Mouse (Mus musculus): ENCODE data around the gene Fam76a.

Fam76a gene

DNA sequence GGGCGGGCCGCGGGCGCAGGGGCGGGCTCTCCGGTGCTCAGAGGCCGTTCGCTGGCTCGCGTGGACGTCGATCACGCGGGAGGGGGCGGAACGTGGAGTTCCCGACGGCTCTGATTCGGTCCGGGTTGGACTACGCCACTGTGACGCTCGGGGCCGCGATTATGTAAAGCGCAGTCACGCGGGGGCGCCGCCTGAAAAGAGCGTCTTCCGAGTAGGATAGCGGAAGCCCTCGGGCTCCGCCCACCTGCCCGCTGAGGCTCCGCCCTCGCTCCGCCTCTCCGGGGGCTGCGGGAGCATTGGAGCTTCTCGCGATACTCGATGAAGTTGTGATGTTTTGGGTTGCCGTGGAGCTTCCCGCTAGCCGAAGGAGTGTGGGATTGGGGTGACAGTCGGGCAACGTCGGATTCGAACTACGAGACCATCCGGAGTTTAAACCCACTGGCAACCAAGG is at the start of gene Fam76a:
TSS of gene Fam76a (minus strand) at position 1 of the 451 bp plus-strand sequence.
- peak; percentile 99 to 100 for DNase-seq (ENCODE audit: low spot score in 2 of 2)

DNA sequence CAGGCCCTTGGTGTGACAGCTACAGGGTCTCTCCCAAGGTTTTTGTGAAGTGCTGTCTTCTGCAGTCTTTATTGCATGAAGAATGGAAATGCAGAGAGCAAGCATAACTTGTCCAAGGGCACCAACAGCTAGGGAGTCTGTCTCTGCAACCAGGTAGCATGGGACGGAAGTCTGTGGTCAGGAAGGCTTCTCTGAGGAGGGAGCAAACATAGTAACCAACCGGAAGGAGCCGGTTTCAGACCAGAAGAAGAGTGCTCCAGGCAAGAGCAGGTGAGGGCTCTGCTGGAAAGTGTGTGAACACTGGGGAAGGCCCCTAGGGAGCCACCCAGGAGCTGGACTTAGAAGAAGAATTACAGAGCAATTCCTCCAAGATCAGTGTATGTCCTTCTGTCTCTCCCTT is 49.7 kb upstream of the Fam76a start:
- DNase-seq (ENCODE audit: low spot score in 2 of 2) = no peak

- DNase-seq (ENCODE audit: low spot score in 2 of 2) = no peak
These were observed 49.2 kb upstream of the Fam76a start for GRCm38 (mm10) chr4:132971601-132972000.

DNA sequence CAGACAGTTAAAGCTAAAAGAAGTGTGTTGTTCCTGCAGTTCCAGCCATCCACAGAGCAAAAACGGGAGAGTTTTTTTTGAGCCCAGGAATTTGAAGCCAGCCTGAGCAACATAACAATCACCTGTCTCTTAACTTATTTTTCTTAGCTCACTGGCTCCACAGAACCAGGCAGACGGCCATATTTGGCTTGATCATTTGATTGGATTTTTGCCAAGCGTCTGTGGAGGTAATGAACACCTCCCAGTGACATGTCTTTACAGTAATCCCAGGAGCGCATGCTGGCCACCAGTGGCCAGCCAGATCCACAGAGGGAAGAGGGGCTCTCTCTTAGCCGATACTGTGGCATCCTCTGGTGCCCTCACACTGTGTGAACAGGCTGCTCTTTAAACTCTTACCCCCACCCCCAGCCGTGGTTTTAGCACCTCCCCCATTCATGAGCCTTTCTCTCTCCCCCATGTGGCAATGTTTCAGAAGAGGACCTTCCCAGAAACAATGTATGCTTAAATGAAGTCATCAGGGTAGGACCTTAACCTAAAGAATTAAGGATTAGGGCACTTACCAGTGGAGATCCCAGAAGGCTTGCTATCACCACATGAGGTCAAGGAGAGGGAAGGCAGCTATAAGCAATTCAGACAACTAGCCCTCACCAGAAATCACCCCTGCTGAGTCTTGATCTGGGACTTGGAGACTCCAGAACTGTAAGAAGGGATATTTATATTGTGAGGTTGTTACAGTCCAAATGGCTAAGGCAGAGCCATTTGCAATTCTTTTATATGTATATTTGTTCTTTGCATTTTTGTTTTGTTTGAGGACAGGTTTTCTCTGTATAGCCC is 46.0 kb upstream of the Fam76a start:
- DNase-seq (ENCODE audit: low spot score in 2 of 2) = no peak

DNA sequence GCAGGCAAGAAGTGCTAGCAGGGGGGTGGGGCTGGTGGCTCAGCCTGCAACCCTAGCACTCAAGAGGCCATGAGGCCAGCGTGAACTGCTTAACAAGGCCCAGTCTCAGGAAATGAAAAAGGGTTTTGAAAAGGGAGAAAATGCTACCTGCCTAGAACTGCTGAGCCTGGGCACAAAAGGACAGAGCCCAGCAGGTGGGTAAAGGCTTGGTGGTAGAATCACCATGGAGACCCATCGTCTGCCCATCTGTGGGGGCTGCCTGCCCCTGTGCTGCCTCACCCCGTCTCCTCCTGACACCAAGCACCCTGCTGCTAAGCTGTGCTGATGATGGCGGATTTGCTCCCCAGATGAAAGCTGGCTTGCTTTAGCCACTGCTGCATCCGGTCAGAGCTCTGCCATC is 42.1 kb upstream of the Fam76a start:
- DNase-seq (ENCODE audit: low spot score in 2 of 2) = no peak

DNA sequence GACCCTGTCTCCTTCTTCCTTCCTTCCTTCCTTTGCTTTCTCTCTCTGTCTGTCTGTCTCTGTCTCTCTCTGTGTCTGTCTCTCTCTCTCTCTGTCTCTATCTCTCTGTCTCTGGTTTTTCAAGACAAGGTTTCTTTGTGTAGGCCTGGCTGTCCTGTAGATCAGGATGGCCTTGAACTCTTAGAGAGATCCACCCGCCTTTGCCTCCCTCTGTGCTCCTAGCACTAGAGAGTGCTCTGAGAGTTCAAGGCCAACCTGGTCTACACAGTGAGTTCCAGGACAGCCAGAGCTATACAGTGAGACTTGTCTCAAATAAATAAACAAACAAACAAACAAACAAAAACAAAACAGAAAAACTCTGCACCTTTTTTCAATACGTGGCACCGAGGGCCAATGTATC is 41.7 kb upstream of the Fam76a start:
- DNase-seq (ENCODE audit: low spot score in 2 of 2) = no peak

- no peak for DNase-seq (ENCODE audit: low spot score in 2 of 2)
These were observed 41.1 kb upstream of the Fam76a start for GRCm38 (mm10) chr4:132963436-132963835.

DNA sequence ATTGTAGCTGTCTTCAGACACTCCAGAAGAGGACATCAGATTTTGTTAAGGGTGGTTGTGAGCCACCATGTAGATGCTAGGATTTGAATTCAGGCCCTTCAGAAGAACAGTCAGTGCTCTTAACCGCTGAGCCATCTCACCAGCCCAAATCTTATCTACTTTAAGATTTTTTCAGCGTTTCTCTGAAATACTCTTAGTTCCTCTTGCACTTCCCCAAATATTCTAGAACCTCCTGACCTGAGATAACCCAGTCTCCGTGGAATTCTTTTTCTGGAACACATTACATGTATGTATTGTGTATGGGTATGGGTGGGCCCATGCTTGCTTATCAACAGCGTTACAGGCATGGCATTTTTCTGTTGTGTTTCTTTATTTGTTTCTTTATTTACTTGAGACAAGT is 40.3 kb upstream of the Fam76a start:
- no peak for DNase-seq (ENCODE audit: low spot score in 2 of 2)

DNA sequence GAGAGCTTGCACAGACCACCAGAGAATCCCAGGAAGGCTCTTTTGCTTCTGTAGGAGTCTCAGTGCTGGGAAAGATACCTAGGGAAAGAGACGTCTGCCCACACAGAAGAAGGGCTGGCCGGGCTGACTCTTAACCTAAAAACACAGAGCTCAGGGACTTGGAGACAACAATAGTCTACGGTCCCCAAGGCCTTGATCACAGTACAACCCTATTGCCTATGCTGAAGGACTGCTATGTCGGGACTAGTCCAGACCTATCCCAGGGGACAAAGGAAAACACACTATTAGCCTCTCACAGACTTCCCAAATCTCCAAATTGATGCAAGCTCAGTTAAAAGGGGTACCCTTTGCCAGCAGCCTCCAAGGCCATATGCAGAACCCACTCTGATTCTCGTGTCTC is 39.5 kb upstream of the Fam76a start:
- no peak for DNase-seq (ENCODE audit: low spot score in 2 of 2)

DNA sequence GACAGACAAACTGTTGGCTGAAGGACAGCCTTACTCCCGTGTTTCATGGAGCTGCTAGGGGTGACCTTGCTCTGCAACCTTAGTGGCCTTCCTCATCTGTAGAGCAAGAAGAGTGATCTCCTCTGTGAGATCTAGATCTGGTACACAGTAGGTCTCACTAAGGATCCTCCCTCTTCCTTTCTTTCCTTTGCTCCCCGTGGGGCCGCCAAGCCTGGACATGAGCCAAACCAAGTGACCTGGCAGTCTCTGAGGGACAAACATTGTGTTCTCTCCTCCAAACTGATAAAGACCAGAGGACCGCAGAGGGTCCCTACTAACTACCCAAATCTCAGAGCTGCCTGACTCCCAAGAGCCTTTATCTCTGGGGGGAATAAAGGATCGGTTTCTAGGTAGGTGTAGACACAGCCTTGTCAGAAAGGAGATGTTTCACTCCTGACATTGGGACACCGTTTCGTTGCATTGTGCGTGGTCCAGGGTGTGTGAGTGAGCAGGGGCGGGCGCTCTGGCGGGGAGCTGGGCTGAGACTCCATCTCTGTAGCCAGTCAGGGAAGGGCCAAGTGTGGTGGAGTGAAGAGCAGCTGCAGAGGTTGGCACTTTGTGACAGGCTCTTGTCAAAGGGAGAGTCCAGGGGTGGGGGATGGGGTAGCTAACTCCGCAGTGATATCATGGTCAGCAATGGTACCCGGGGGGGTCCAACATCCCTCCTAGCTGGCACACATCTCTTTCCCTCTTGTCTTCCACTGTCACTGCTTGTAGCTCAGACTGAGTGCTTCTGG is 38.7 kb upstream of the Fam76a start:
- peak in 1 of 2 experiments; percentile 52 for DNase-seq (ENCODE audit: low spot score in 2 of 2)

GRCm38 (mm10) chr4:132960313-132960712 is 38.0 kb upstream of the Fam76a start:
- DNase-seq (ENCODE audit: low spot score in 2 of 2) = no peak

GRCm38 (mm10) chr4:132959679-132960045 is 37.3 kb upstream of the Fam76a start:
- no peak for DNase-seq (ENCODE audit: low spot score in 2 of 2)

DNA sequence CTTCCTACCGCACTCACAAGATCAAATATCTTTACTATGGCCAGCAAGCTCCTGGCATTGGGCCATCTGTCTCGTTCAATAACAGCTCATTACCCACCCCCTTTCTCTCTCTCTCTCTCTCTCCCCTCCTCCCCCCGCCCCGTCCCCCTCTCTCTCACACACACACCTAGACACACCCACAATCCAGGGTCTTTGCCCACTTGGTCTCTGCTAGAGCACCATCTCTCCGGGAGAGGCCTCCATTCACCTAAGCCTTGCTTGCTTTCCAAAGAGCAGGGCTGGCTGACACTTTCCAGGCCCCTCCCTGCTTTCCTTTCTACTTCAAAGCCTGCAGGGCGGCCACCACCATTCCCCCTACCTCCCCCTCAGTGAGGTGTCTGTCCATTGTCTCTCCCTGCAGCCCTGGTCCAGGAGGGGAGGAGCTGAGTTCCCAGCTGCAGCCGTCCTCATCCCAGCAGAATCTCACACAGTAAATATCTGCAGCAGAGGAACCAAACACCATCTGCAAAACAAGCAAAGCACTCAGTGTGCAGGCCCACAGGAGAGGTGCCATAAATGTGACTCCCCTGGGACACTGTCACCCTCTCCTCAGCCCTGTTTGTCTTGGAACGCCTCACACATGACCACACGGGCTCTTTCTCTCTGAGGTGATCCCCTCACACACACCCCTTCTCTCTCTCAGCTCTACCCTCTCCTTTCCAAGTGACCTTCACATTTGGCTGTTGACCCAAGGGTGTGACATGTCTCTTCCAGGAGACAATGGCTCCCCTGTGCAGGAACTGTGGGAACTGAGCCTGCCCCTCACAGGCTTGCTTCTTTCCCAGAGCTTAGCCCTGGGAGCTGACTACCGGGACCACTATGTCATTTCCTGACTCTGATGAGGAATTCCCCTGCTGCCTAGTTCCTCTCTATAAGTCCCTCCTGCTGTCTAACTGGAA is 36.7 kb upstream of the Fam76a start:
- DNase-seq (ENCODE audit: low spot score in 2 of 2) = no peak

- DNase-seq (ENCODE audit: low spot score in 2 of 2) = no peak
These were observed 33.0 kb upstream of the Fam76a start for GRCm38 (mm10) chr4:132955395-132955791.

DNA sequence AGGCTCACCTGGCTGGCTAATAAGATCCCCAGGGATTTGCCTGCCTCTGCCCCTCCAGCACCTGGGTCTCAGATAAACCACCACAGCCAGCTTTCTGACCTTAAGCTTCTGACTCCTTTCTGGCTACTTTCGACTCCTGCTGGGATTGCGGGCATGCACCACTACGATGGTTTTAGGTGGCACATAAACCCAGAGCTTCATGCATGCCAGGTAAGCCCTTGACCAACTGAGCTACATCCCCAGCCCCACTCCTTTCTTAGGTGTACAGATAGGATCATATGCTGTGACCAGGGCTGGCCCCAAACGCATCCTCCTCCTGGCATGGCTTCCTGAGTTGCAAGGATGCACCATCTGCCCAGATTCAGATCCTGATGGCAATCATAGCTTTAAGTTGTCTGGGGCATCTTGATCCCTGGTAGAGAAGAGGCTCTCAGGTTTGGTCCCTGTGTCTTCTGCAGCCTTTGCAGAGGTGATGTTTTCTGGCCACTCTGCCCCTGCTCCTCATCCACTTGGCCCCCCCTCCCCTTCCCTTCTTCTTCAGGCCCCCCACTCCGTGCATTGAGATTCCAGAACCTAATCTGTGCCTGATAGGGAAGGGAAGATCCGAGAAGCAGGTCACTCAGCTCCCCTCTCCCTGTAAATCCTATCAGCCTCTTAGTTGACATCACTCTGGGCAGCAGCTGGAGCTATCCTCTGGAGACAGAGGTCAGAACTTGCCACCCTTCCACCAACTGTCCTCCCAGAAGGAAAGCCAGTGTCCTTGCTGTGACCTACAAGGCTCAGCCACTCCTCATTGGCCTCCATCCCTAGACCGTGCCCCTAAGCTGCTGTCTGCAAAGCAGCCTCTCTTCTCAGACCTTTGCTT is 32.4 kb upstream of the Fam76a start:
- DNase-seq (ENCODE audit: low spot score in 2 of 2) = no peak

GRCm38 (mm10) chr4:132950999-132951398 is 28.6 kb upstream of the Fam76a start:
- DNase-seq (ENCODE audit: low spot score in 2 of 2) = no peak

GRCm38 (mm10) chr4:132949882-132950532 is 27.6 kb upstream of the Fam76a start:
- no peak for DNase-seq (ENCODE audit: low spot score in 2 of 2)

DNA sequence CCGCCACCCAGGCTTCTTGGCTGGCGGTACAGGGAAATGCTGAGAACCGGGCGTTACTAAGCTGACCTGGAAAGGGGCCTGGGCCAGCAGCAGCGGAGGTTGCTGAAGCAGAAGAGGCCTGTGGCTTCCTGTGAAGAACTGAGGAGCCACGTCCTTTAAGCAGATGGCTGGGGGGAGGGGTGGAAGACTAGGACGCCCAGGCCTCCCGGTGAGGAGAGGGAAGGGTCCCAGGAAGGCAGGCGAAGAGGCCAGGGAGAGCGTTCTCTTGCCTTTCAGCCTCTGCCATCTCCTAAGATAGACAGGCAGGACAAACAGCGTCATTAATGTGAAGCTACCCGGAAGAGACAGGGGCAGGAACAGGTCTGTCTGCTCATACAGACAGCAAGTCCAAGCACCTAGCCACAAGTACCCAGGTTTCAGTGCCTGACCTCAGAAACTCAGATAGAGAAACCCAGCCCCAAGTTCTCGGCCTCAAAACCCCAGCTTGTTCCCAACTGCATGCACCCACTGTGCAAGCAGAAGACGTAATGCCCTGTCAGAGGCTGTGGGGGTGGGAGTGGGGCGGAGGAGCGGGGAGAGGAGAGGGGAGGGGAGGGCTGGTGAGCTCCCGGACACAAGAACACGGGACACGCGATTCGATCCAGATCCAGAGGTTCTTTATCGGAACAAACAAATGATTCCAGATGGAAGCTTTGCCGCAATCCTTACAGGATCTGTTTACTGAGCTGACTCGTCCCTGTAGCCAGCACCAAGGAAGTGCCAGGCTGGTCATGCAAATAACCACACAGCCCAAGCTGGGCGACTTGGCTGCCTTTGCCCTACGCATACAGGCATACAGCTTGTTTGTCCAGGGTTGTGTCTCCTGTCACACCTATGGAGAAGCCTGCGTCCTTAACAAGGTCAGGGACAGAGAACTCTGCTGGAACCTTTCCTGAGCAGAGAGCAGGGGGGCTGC is 24.0 kb upstream of the Fam76a start:
- peak; percentile 57 to 67 for DNase-seq (ENCODE audit: low spot score in 2 of 2)

Measured in urinary bladder, postnatal 4 days (tissue).